Mouse (Mus musculus) bone marrow, adult 2 months (tissue): ENCODE measurements around the gene Gm9758. TPM values are rescaled to one million over a fixed set of nuclear protein-coding genes. Genes with fewer than 3 reads are reported as not detected.
"Not testable (repeated sequence)": the region's sequence is repeated elsewhere in the genome, so short reads cannot be mapped to it uniquely, and the experiment has no call there.

ENCODE experiments used
- H3K27ac ChIP-seq: fragments of 200-500 bp; 2 replicates; pipeline ENCODE4 v1.5.1; 2012; ENCODE audit warnings: low read depth, mild to moderate bottlenecking, control low read depth, inconsistent platforms, low read length; ENCODE audit not compliant: control insufficient read depth, poor library complexity, insufficient read depth
- H3K4me1 ChIP-seq: fragments of 200-500 bp; 2 replicates; pipeline ENCODE4 v1.6.1; 2011; ENCODE audit warnings: low read length; ENCODE audit not compliant: control insufficient read depth, insufficient read depth
- H3K4me3 ChIP-seq: fragments of 200-500 bp; replicated peaks from 2 replicates; pipeline ENCODE3; 2011; ENCODE audit warnings: mild to moderate bottlenecking, low read depth, low read length, control low read depth; ENCODE audit not compliant: control insufficient read depth
- CTCF ChIP-seq: fragments of 200-500 bp; IDR thresholded peaks from 2 replicates; pipeline ENCODE4 v1.5.1; 2011; ENCODE audit warnings: low read length, control low read depth; ENCODE audit not compliant: control insufficient read depth, insufficient read depth
- POLR2A ChIP-seq: fragments of 200-500 bp; IDR thresholded peaks from 2 replicates; pipeline ENCODE4 v1.6.1; 2011; ENCODE audit warnings: low read depth, mild to moderate bottlenecking, control low read depth, low read length, borderline replicate concordance; ENCODE audit not compliant: control insufficient read depth
- WGBS: fragments of 180-500 bp; shearing (Covaris S2); methylation state at CpG from one replicate; pipeline ENCODE4 v1.1.7; 2018; 5-methylcytosine and 5-hydroxymethylcytosine counted together
- polyA plus RNA-seq: library from polyadenylated mRNA; stranded (reverse); fragments of >200 nt; gene quantifications from 2 replicates; pipeline ENCODE4 v1.2.4, GENCODE M21; 2011; ENCODE audit warnings: low replicate concordance; ENCODE audit not compliant: missing spikeins, insufficient read depth, insufficient read length

Gm9758 gene
- polyA plus RNA-seq, 1 experiment: not detected

- WGBS: 61% methylated on average over 2 of the region's 3 CpGs
- H3K4me3 ChIP-seq, H3K27ac ChIP-seq: not testable (repeated sequence)
These were observed 338 bp downstream of the Gm9758 start for GRCm38 (mm10) chr5:14914361-14914760.

GRCm38 (mm10) chr5:14903539-14903938 lies 11.2 kb downstream of the Gm9758 start:
- 15% methylated on average over 3 of the region's 3 CpGs for WGBS
- H3K27ac ChIP-seq, H3K4me1 ChIP-seq, H3K4me3 ChIP-seq: not testable (repeated sequence)

More at GRCm38 (mm10) chr5:14914361-14914760, 338 bp downstream of the Gm9758 start:
- H3K4me1 ChIP-seq: not testable (repeated sequence)

GRCm38 (mm10) chr5:14892242-14892641 lies 22.5 kb downstream of the Gm9758 start:
- WGBS: 72% methylated on average over 3 of the region's 3 CpGs
- Histone ChIP-seq H3K4me3 (no peak overlapping the region), H3K4me1 (no peaks in the 10 kb centered on the region), H3K27ac (no peak overlapping the region)
- TF ChIP-seq CTCF: no peak
- no peak for TF ChIP-seq POLR2A

- H3K4me3 ChIP-seq, H3K27ac ChIP-seq, H3K4me1 ChIP-seq: not testable (repeated sequence)
- WGBS: 77% methylated on average over 2 of the region's 2 CpGs
These were observed 29.4 kb downstream of the Gm9758 start for GRCm38 (mm10) chr5:14885291-14885690.

Other genes starting within 250 kb of the Gm9758 start
- not detected in 2 replicates for gene Speer4e, start 23.5 kb upstream of the Gm9758 start, polyA plus RNA-seq
- gene Gm10354, start 64.0 kb upstream of the Gm9758 start, polyA plus RNA-seq: not detected in 2 replicates
- gene Gm17019, start 118.1 kb upstream of the Gm9758 start, polyA plus RNA-seq: not detected in 2 replicates